Mouse (Mus musculus) hindbrain, postnatal 0 days (tissue): ENCODE measurements around the gene Slit3. TPM values are rescaled to one million over a fixed set of nuclear protein-coding genes. Genes with fewer than 3 reads are reported as not detected.

Experiments
- ATAC-seq: fragments of 200-750 bp; cut with Nextera tagmentation; 2 replicates; pipeline ENCODE4 v1.8.0; 2017; ENCODE audit warnings: mild to moderate bottlenecking, moderate TSS enrichment, moderate library complexity
- DNase-seq: peaks from one replicate; pipeline ENCODE4 v3.0.0-alpha.2; 2015; ENCODE audit warnings: low spot score
- H3K27ac ChIP-seq: fragments of 300-500 bp; sonication (generic); 2 replicates; pipeline ENCODE4 v1.5.1; 2014; ENCODE audit warnings: mild to moderate bottlenecking
- H3K27me3 ChIP-seq: fragments of 300-500 bp; sonication (generic); 2 replicates; pipeline ENCODE4 v1.6.1; 2014; ENCODE audit warnings: low read length, mixed read lengths; ENCODE audit not compliant: insufficient read depth
- H3K36me3 ChIP-seq: fragments of 300-500 bp; sonication (generic); 2 replicates; pipeline ENCODE4 v1.6.1; 2014; ENCODE audit warnings: low read length, mixed read lengths; ENCODE audit not compliant: insufficient read depth
- H3K4me1 ChIP-seq: fragments of 300-500 bp; sonication (generic); 2 replicates; pipeline ENCODE4 v1.6.1; 2014; ENCODE audit warnings: antibody characterized with exemption, low read length, mixed read lengths; ENCODE audit not compliant: insufficient read depth
- H3K4me2 ChIP-seq: fragments of 300-500 bp; sonication (generic); 2 replicates; pipeline ENCODE4 v1.6.1; 2014; ENCODE audit warnings: low read depth, mild to moderate bottlenecking, low read length, moderate library complexity, mixed read lengths
- H3K4me3 ChIP-seq: fragments of 300-500 bp; sonication (generic); 2 replicates; pipeline ENCODE4 v1.5.1; 2014; ENCODE audit warnings: low read length
- H3K9ac ChIP-seq: fragments of 300-500 bp; sonication (generic); replicated peaks from 2 replicates; pipeline ENCODE4 v1.6.1; 2014; ENCODE audit warnings: mild to moderate bottlenecking, low read length, moderate library complexity, mixed read lengths
- H3K9me3 ChIP-seq: fragments of 300-500 bp; sonication (generic); 2 replicates; pipeline ENCODE4 v1.6.1; 2016; ENCODE audit warnings: low read length, mixed read lengths
- CTCF ChIP-seq: IDR thresholded peaks from 2 replicates; pipeline ENCODE4 v1.5.1; 2016; ENCODE audit warnings: antibody characterized with exemption, control low read depth, low read depth
- WGBS: fragments of 180-500 bp; shearing (Covaris S2); extraction: QIAGEN DNeasy Blood & Tissue Kit; methylation state at CpG from one replicate; pipeline ENCODE4 v1.1.7; 2014; 5-methylcytosine and 5-hydroxymethylcytosine counted together
- polyA plus RNA-seq: library from polyadenylated mRNA; unstranded; fragments of >200 nt; fragmentation: Nextera tagmentation; extraction: Ambion mirVana; gene quantifications from 2 replicates; pipeline ENCODE4 v1.2.1, GENCODE M21; 2015
- total RNA-seq: library from RNA; depleted of rRNA; stranded (reverse); fragments of >200 nt; gene quantifications from 2 replicates; pipeline ENCODE4 v1.2.3, GENCODE M21; 2014

The Slit3 gene
- total and polyA plus RNA-seq, 2 experiments from 2014 or later = 4.9 to 13.4 TPM

GRCm38 (mm10) chr11:35324397-35324796, 203.4 kb downstream of the Slit3 start:
- H3K9me3 ChIP-seq = no peaks in the 10 kb centered on the region
- peaks cover 5% of the 10 kb centered on the region; the same call in 1 of the 2 replicates for H3K27me3 ChIP-seq
- ATAC-seq (no peak), DNase-seq (no peak)
- no peaks in the 10 kb centered on the region for H3K36me3 ChIP-seq
- no peak overlapping the region for H3K27ac ChIP-seq
- 71% methylated on average over 5 of the region's 5 CpGs for WGBS
- no peak for TF ChIP-seq CTCF
- H3K4me2 ChIP-seq = no peak overlapping the region
- no peak overlapping the region for H3K9ac ChIP-seq
- no peak overlapping the region for H3K4me3 ChIP-seq
- H3K4me1 ChIP-seq = no peaks in the 10 kb centered on the region

GRCm38 (mm10) chr11:35325131-35325995, 204.3 kb downstream of the Slit3 start:
- no peak overlapping the region for H3K4me2 ChIP-seq
- no peak for ATAC-seq
- no peak for TF ChIP-seq CTCF
- H3K4me3 ChIP-seq = no peak overlapping the region
- no peak for DNase-seq
- 48% methylated on average over 10 of the region's 10 CpGs for WGBS
- H3K27me3 ChIP-seq = peaks cover 5% of the 10 kb centered on the region; the same call in 1 of the 2 replicates
- H3K4me1 ChIP-seq = no peaks in the 10 kb centered on the region
- no peak overlapping the region for H3K9ac ChIP-seq
- H3K36me3 ChIP-seq = no peaks in the 10 kb centered on the region
- H3K27ac ChIP-seq = no peak overlapping the region
- no peaks in the 10 kb centered on the region for H3K9me3 ChIP-seq

GRCm38 (mm10) chr11:35326346-35326745, 205.3 kb downstream of the Slit3 start:
- DNase-seq = no peak
- H3K27me3 ChIP-seq = peaks cover 5% of the 10 kb centered on the region; the same call in 1 of the 2 replicates
- ATAC-seq = no peak

GRCm38 (mm10) chr11:35327899-35328298, 206.9 kb downstream of the Slit3 start:
- H3K4me3 ChIP-seq = no peak overlapping the region
- peak; percentile 21 for DNase-seq
- 65% methylated on average over 1 of the region's 1 CpGs for WGBS
- H3K4me1 ChIP-seq = no peaks in the 10 kb centered on the region
- no peak overlapping the region for H3K4me2 ChIP-seq
- no peak overlapping the region for H3K9ac ChIP-seq
- no peak for ATAC-seq
- TF ChIP-seq CTCF = no peak
- no peaks in the 10 kb centered on the region for H3K9me3 ChIP-seq
- H3K27me3 ChIP-seq = peaks cover 5% of the 10 kb centered on the region; the same call in 1 of the 2 replicates
- H3K36me3 ChIP-seq = no peaks in the 10 kb centered on the region
- H3K27ac ChIP-seq = no peak overlapping the region

More at GRCm38 (mm10) chr11:35326346-35326745, 205.3 kb downstream of the Slit3 start:
- Histone ChIP-seq H3K36me3 (no peaks in the 10 kb centered on the region), H3K27ac (no peak overlapping the region), H3K4me3 (no peak overlapping the region), H3K4me2 (no peak overlapping the region), H3K9ac (no peak overlapping the region), H3K4me1 (no peaks in the 10 kb centered on the region), H3K9me3 (no peaks in the 10 kb centered on the region)
- no peak for TF ChIP-seq CTCF
- WGBS = 7% methylated on average over 3 of the region's 3 CpGs

GRCm38 (mm10) chr11:35331476-35331875, 210.5 kb downstream of the Slit3 start:
- Histone ChIP-seq H3K36me3 (no peaks in the 10 kb centered on the region), H3K4me2 (no peak overlapping the region), H3K4me1 (no peaks in the 10 kb centered on the region), H3K9me3 (no peaks in the 10 kb centered on the region), H3K9ac (no peak overlapping the region), H3K27ac (no peak overlapping the region), H3K4me3 (no peak overlapping the region), H3K27me3 (no peaks in the 10 kb centered on the region)
- DNase-seq = no peak
- WGBS = 73% methylated on average over 3 of the region's 3 CpGs
- no peak for ATAC-seq
- TF ChIP-seq CTCF = no peak

- peak; percentile 71 for DNase-seq
- H3K4me3 ChIP-seq = no peak overlapping the region
- H3K36me3 ChIP-seq = no peaks in the 10 kb centered on the region
- 69% methylated on average over 8 of the region's 8 CpGs for WGBS
- H3K4me1 ChIP-seq = no peaks in the 10 kb centered on the region
- no peak overlapping the region for H3K9ac ChIP-seq
- no peak; the same call in 1 of the 2 replicates for ATAC-seq
- H3K4me2 ChIP-seq = no peak overlapping the region
- no peak overlapping the region for H3K27ac ChIP-seq
- no peaks in the 10 kb centered on the region for H3K9me3 ChIP-seq
- no peaks in the 10 kb centered on the region for H3K27me3 ChIP-seq
- no peak for TF ChIP-seq CTCF
Measured at GRCm38 (mm10) chr11:35336558-35336957, 215.5 kb downstream of the Slit3 start.

- Histone ChIP-seq H3K9ac (no peak overlapping the region), H3K4me3 (no peak overlapping the region), H3K9me3 (no peaks in the 10 kb centered on the region), H3K27me3 (no peaks in the 10 kb centered on the region), H3K4me2 (no peak overlapping the region), H3K4me1 (no peaks in the 10 kb centered on the region), H3K27ac (no peak overlapping the region), H3K36me3 (no peaks in the 10 kb centered on the region)
- no peak for TF ChIP-seq CTCF
- peak; percentile 78 for DNase-seq
- no peak for ATAC-seq
- 56% methylated on average over 8 of the region's 8 CpGs for WGBS
Measured at GRCm38 (mm10) chr11:35337493-35337892, 216.5 kb downstream of the Slit3 start.
